Mouse (Mus musculus) liver, embryonic 11.5 days (tissue): ENCODE measurements around the gene Myo10. TPM values are rescaled to one million over a fixed set of nuclear protein-coding genes. Genes with fewer than 3 reads are reported as not detected.

Experiments
- ATAC-seq: fragments of 200-750 bp; cut with Nextera tagmentation; replicated peaks from 2 replicates; pipeline ENCODE4 v1.8.0; 2017; ENCODE audit warnings: moderate number of reproducible peaks, mild to moderate bottlenecking, moderate TSS enrichment, moderate library complexity; ENCODE audit not compliant: low FRiP score
- DNase-seq: peaks from one replicate; pipeline ENCODE4 v3.0.0-alpha.2; 2017; ENCODE audit warnings: low spot score
- H3K27ac ChIP-seq: fragments of 300-500 bp; sonication (generic); 2 replicates; pipeline ENCODE4 v1.5.1; 2014; ENCODE audit warnings: mild to moderate bottlenecking, low read depth, low read length, control low read depth
- H3K27me3 ChIP-seq: fragments of 300-500 bp; sonication (generic); replicated peaks from 2 replicates; pipeline ENCODE4 v1.6.1; 2014; ENCODE audit warnings: low read length, mixed read lengths; ENCODE audit not compliant: control insufficient read depth, insufficient read depth
- H3K36me3 ChIP-seq: fragments of 300-500 bp; sonication (generic); 2 replicates; pipeline ENCODE4 v1.6.1; 2014; ENCODE audit warnings: mild to moderate bottlenecking, low read length, moderate library complexity, mixed read lengths; ENCODE audit not compliant: control insufficient read depth, insufficient read depth
- H3K4me1 ChIP-seq: fragments of 300-500 bp; sonication (generic); replicated peaks from 2 replicates; pipeline ENCODE4 v1.6.1; 2014; ENCODE audit warnings: low read length, mixed read lengths; ENCODE audit not compliant: control insufficient read depth, insufficient read depth
- H3K4me2 ChIP-seq: fragments of 300-500 bp; sonication (generic); 2 replicates; pipeline ENCODE4 v1.6.1; 2014; ENCODE audit warnings: mild to moderate bottlenecking, control low read depth, moderate library complexity
- H3K4me3 ChIP-seq: fragments of 300-500 bp; sonication (generic); 2 replicates; pipeline ENCODE4 v1.5.1; 2014; ENCODE audit warnings: low read depth, low read length, control low read depth
- H3K9ac ChIP-seq: fragments of 300-500 bp; sonication (generic); 2 replicates; pipeline ENCODE4 v1.6.1; 2014; ENCODE audit warnings: low read depth, low read length, control low read depth
- H3K9me3 ChIP-seq: fragments of 300-500 bp; sonication (generic); 2 replicates; pipeline ENCODE4 v1.6.1; 2016; ENCODE audit warnings: low read length, inconsistent platforms, mixed read lengths; ENCODE audit not compliant: control insufficient read depth
- WGBS: fragments of 180-500 bp; shearing (Covaris S2); extraction: QIAGEN DNeasy Blood & Tissue Kit; methylation state at CpG from one replicate; pipeline ENCODE4 v1.1.7; 2014; 5-methylcytosine and 5-hydroxymethylcytosine counted together
- polyA plus RNA-seq: library from polyadenylated mRNA; unstranded; fragments of >200 nt; fragmentation: Nextera tagmentation; extraction: Ambion mirVana; gene quantifications from 2 replicates; pipeline ENCODE4 v1.2.1, GENCODE M21; 2014

The Myo10 gene
- polyA plus RNA-seq, 1 experiment from 2014 or later, result 16.3 TPM

DNA sequence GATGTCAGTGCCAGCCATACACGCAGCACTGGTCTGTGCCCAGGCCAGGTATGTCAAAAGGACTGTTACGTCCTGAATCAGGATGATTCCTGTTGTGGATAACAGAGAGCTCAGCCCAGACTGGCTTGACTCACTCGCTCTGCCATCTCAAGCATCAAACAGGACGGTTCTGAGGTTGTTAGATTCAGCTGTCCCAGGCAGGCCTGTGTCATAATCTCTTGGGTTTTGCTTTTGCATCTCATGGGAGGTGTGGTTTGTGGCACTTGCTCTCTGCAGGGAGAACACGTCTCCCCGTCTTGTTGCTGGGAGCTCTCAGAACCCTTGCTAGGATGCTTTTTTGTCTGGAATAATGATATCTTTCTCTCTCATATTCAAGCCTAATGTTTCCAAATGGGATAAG, 97.9 kb downstream of the Myo10 start:
- Histone ChIP-seq H3K9ac (no peak overlapping the region), H3K27ac (no peak overlapping the region), H3K36me3 (no peaks in the 10 kb centered on the region), H3K27me3 (no peaks in the 10 kb centered on the region), H3K4me3 (no peak overlapping the region), H3K9me3 (no peaks in the 10 kb centered on the region), H3K4me2 (no peak overlapping the region), H3K4me1 (peaks cover 7% of the 10 kb centered on the region; the same call in 1 of the 2 replicates)
- ATAC-seq (no peak), DNase-seq (no peak)
- 89% methylated on average over 6 of the region's 6 CpGs for WGBS

DNA sequence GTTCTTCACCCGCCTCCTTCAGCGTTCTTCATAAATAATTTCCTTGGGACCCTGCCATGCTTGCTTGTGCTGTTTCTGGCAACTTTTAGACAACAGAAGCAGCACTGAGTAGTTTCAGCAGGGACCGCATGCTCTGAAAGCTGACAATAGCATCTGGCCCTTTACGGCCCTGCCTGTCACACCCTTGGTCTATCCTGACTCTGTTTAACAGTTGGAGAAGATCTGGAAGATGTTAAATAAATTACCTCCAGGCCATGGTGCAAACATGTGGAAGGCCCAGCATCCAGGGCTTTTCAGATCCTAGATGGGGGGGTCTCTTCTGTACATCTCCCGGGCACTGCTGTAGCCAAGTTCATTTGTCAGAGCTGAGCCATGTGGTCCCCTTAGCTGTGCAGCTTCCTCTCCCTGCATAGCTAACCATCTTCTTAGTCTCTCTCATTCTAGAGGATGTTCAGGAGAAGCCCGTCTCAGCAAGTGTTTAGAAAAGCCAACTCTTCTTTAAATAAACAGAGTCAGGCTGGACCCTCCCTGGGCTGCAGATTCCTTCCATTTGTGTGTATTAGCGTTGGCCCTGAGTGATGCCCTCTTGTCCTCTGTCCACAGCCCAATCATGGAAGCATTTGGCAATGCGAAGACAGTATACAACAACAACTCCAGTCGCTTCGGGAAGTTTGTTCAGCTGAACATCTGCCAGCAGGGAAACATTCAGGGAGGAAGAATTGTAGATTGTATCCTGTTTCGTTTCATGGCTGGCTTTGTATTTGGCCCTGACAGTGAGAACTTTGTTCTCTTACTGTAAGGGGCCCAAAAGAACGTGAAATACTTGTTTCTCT, 101.2 kb downstream of the Myo10 start:
- no peak for DNase-seq
- H3K27ac ChIP-seq, result no peak overlapping the region
- 66% methylated on average over 12 of the region's 12 CpGs for WGBS

DNA sequence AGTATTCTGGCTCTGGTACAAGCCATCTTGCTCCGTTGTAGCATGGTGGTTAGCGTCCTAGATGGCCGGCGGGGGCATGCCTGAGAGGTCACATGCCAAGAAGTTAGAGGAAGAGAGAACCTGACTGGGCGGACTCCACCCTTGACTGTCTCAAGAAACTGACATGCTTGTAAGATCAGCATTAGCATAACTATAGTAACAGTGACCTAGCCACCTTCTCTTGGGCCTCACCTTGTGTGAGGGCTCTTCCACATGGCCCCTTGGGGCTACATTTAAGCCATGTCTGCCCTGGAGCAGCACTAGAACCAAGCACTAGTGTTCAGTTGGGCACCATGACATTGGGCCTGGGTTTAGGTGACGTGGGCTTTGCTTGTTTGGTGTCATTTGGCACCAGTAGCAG, 102.2 kb downstream of the Myo10 start:
- 88% methylated on average over 6 of the region's 6 CpGs for WGBS
- ATAC-seq, result no peak
- 0 out of 2 replicates have a peak, but pooled peaks cover 3% of the 10 kb centered on the region for H3K36me3 ChIP-seq
- H3K27ac ChIP-seq, result no peak overlapping the region
- no peak overlapping the region for H3K4me2 ChIP-seq
- no peak for DNase-seq
- no peak overlapping the region for H3K9ac ChIP-seq
- no peaks in the 10 kb centered on the region for H3K9me3 ChIP-seq
- H3K4me3 ChIP-seq, result no peak overlapping the region
- no peaks in the 10 kb centered on the region for H3K27me3 ChIP-seq
- no peaks in the 10 kb centered on the region for H3K4me1 ChIP-seq

More for the DNA sequence above, 101.2 kb downstream of the Myo10 start:
- no peaks in the 10 kb centered on the region for H3K27me3 ChIP-seq
- H3K4me2 ChIP-seq, result no peak overlapping the region
- no peak for ATAC-seq
- H3K4me3 ChIP-seq, result no peak overlapping the region
- no peaks in the 10 kb centered on the region for H3K4me1 ChIP-seq
- 0 out of 2 replicates have a peak, but pooled peaks cover 3% of the 10 kb centered on the region for H3K36me3 ChIP-seq
- no peaks in the 10 kb centered on the region for H3K9me3 ChIP-seq
- no peak overlapping the region for H3K9ac ChIP-seq

DNA sequence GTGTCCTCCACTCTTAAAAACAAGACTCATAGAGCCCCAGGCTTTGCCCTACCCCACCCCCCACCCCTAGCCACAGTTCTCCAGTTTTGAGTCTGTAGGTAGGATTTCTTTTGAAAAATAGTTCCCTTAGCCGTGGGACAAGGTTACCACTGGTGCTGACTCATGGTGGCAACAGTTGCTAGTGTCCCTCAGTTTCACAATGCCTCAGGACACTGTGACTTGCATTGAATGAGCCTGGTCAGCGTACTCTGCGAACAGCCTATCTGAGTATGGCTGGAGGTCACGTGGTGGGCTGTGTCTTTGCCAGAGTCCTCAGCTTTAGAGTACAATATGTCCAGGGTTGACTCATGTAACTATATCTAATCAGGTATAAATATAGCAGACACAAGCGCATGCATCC, 104.5 kb downstream of the Myo10 start:
- WGBS, result 78% methylated on average over 5 of the region's 5 CpGs
- H3K27me3 ChIP-seq, result no peaks in the 10 kb centered on the region
- no peak overlapping the region for H3K9ac ChIP-seq
- H3K4me2 ChIP-seq, result no peak overlapping the region
- H3K36me3 ChIP-seq, result 0 out of 2 replicates have a peak, but pooled peaks cover 3% of the 10 kb centered on the region
- H3K4me1 ChIP-seq, result no peaks in the 10 kb centered on the region
- no peak for DNase-seq
- H3K9me3 ChIP-seq, result no peaks in the 10 kb centered on the region
- H3K27ac ChIP-seq, result no peak overlapping the region
- ATAC-seq, result no peak
- no peak overlapping the region for H3K4me3 ChIP-seq

DNA sequence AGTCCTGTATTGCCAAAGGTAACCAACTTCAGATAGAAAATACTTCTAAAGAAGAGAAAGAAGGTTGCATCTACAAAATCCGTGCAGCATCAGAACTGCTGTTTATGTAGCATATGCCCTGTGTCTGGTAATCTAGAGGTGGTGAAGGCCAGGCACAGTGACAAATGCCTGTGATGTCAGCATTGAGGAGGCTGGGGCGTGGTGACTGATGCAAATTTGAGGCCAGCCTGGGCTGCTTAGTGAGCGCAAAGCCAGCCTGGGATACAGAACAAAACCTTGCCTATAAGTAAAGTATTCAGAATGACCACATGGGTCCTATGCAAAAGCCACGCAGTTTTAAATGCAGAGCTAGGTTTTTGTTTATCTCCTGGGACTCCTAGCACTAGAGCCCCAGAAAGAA, 106.2 kb downstream of the Myo10 start:
- no peaks in the 10 kb centered on the region for H3K27me3 ChIP-seq
- no peak overlapping the region for H3K4me3 ChIP-seq
- no peaks in the 10 kb centered on the region for H3K4me1 ChIP-seq
- no peaks in the 10 kb centered on the region for H3K9me3 ChIP-seq
- 0 out of 2 replicates have a peak, but pooled peaks cover 3% of the 10 kb centered on the region for H3K36me3 ChIP-seq
- DNase-seq, result no peak
- no peak for ATAC-seq
- no peak overlapping the region for H3K9ac ChIP-seq
- H3K27ac ChIP-seq, result no peak overlapping the region
- no peak overlapping the region for H3K4me2 ChIP-seq
- 68% methylated on average over 4 of the region's 4 CpGs for WGBS

DNA sequence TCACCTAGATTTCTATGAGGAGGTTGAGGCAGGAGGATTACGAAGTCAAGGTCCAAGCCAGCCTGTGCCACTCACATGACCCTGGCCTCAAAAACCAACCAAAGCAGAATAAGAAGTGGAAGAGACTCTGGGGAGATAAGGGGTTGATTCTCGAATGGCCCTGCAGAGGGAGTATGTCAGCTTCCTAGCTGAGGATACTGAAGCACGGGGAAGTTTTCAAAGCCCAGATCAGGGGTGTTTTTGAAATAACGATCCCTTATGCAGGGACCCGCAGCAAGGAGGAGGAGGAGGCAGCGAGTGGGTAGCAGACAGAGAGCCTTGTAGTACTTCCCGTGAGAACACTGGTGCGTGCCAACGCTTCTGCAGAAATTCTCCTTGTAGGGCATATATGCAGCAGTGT, 108.7 kb downstream of the Myo10 start:
- ATAC-seq (no peak), DNase-seq (no peak)
- H3K4me2 ChIP-seq, result no peak overlapping the region
- no peak overlapping the region for H3K9ac ChIP-seq
- H3K9me3 ChIP-seq, result no peaks in the 10 kb centered on the region
- no peak overlapping the region for H3K4me3 ChIP-seq
- H3K27me3 ChIP-seq, result no peaks in the 10 kb centered on the region
- H3K4me1 ChIP-seq, result no peaks in the 10 kb centered on the region
- 66% methylated on average over 9 of the region's 9 CpGs for WGBS
- no peak overlapping the region for H3K27ac ChIP-seq
- no peaks in the 10 kb centered on the region for H3K36me3 ChIP-seq

DNA sequence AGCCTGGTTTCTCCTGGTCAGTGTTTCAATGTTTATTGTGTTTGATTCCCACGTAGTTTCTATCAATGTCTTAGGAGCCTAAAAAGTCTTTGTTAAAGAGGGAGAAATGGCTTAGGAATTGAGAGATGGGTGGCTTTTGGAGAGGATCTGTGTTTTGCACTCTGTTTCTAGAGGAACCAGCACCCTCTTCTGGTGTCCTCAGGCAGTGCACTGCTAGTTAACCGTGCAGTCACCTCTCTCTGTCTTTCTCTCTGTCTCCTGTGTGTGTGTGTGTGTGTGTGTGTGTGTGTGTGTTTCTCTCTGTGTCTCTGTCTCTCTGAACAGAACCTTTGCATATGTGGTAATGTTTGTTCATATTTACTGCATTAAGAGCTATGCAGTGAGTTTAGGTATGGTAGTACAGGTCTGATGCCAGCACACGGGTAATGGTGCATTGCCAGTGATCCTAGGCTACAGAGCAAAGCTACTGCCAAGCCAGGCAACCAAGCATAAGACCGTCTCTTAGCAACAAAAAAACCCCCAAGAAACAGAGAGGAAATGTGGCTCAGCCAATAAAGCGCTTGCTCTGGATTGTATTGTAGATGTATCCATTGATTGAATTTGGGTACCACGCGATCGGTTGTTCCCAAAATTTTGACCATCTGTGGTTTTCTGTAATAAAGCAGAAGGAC, 110.6 kb downstream of the Myo10 start:
- H3K4me2 ChIP-seq, result no peak overlapping the region
- no peaks in the 10 kb centered on the region for H3K36me3 ChIP-seq
- no peak overlapping the region for H3K4me3 ChIP-seq
- no peaks in the 10 kb centered on the region for H3K4me1 ChIP-seq
- no peaks in the 10 kb centered on the region for H3K27me3 ChIP-seq
- no peaks in the 10 kb centered on the region for H3K9me3 ChIP-seq
- no peak overlapping the region for H3K9ac ChIP-seq
- 82% methylated on average over 8 of the region's 8 CpGs for WGBS
- DNase-seq (no peak), ATAC-seq (no peak)
- H3K27ac ChIP-seq, result no peak overlapping the region

DNA sequence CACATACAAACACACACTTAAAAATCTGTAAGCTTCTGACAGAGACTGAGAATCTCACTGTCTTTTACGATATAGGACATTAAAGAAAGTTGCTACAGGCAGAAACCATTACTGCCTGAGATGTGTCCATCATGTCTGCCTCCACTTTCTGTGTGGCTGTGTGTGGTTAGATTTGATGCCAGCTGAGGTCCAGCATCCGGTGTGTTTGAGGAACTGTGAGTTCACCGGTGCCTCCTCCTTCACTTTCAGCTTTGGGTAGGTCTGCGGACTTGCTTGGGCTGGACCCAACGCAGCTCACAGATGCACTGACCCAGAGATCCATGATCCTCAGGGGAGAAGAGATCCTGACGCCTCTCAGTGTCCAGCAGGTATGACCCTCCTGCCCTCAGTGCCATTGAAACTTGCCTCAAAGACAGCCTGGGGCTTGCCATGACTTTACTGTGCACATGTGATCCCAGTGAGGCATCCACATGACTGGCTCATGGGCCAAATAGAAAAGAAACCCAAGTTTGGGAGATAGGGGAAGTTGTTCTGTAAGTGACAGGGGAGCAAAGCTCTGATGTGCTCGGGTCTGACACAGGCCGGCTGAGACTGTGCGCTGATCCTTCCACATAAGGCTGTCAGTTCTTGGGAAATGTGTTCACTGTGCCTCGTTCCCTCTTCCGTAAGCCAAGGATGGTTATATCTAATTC, 111.6 kb downstream of the Myo10 start:
- H3K9me3 ChIP-seq, result no peaks in the 10 kb centered on the region
- no peaks in the 10 kb centered on the region for H3K27me3 ChIP-seq
- no peak overlapping the region for H3K4me3 ChIP-seq
- H3K4me1 ChIP-seq, result no peaks in the 10 kb centered on the region
- H3K36me3 ChIP-seq, result no peaks in the 10 kb centered on the region
- H3K9ac ChIP-seq, result no peak overlapping the region
- DNase-seq (no peak), ATAC-seq (no peak)
- H3K27ac ChIP-seq, result no peak overlapping the region
- 85% methylated on average over 11 of the region's 11 CpGs for WGBS
- no peak overlapping the region for H3K4me2 ChIP-seq
